Mouse (Mus musculus) cerebellum, adult 2 months (tissue): ENCODE measurements around the gene Erc1. TPM values are rescaled to one million over a fixed set of nuclear protein-coding genes. Genes with fewer than 3 reads are reported as not detected.

Experiments
- DNase-seq, 2 experiments: peaks; one replicate each; pipeline ENCODE4 v3.0.0; 2021
- H3K27ac ChIP-seq: fragments of 200-500 bp; 2 replicates; pipeline ENCODE4 v1.5.1; 2012; ENCODE audit warnings: low read length, control low read depth, inconsistent platforms; ENCODE audit not compliant: insufficient read depth
- H3K27me3 ChIP-seq: fragments of 200-500 bp; 2 replicates; pipeline ENCODE4 v1.6.1; 2012; ENCODE audit warnings: inconsistent platforms, mild to moderate bottlenecking, low read length, moderate library complexity; ENCODE audit not compliant: control insufficient read depth, insufficient read depth
- H3K4me1 ChIP-seq: fragments of 200-500 bp; 2 replicates; pipeline ENCODE4 v1.6.1; 2011; ENCODE audit warnings: low read length; ENCODE audit not compliant: control insufficient read depth, insufficient read depth
- H3K4me3 ChIP-seq: fragments of 200-500 bp; replicated peaks from 2 replicates; pipeline ENCODE3; 2011; ENCODE audit warnings: mild to moderate bottlenecking, low read depth, low read length, control low read depth; ENCODE audit not compliant: insufficient read depth
- CTCF ChIP-seq: fragments of 200-500 bp; IDR thresholded peaks from 2 replicates; pipeline ENCODE4 v1.5.1; 2011; ENCODE audit warnings: low read depth, mild to moderate bottlenecking, control low read depth, low read length, moderate library complexity, borderline replicate concordance; ENCODE audit not compliant: insufficient read depth
- POLR2A ChIP-seq: fragments of 200-500 bp; IDR thresholded peaks from 2 replicates; pipeline ENCODE4 v1.6.1; 2011; ENCODE audit warnings: low read length, control low read depth, borderline replicate concordance; ENCODE audit not compliant: insufficient read depth
- WGBS: fragments of 180-500 bp; shearing (Covaris S2); methylation state at CpG from one replicate; pipeline ENCODE4 v1.1.7; 2018; 5-methylcytosine and 5-hydroxymethylcytosine counted together
- polyA plus RNA-seq: library from polyadenylated mRNA; depleted of rRNA; stranded (reverse); fragments of >200 nt; gene quantifications from 2 replicates; pipeline ENCODE4 v1.2.3, GENCODE M21; 2012

The Erc1 gene
- polyA plus RNA-seq, 1 experiment, result 44.3 TPM

DNA sequence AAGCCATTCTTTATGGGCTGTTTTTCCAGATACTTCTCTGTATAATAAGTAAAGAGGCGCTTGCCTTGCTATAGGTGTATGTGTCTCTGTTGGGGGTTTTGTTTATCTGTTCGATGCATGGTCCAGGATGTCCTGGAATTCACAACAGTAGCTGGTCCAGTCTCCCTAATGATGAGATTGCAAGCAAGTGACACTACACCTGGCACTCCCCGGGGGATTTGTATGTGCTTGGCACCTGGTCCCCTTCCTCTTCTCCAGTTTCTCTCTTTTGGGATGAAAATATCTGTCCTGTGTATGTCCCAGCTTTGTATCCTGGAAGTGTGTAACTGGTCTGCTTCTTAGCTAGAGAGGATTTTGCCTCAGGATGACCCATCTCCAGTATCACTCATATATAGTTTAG is 1.9 kb upstream of the Erc1 start:
- peak in 1 of 2 experiments; percentile 44 for DNase-seq
- Histone ChIP-seq H3K4me1 (peaks cover 6% of the 10 kb centered on the region; the same call in 1 of the 2 replicates), H3K4me3 (peak overlapping the region; percentile 21), H3K27ac (peak overlapping the region; percentile 97), H3K27me3 (no peaks in the 10 kb centered on the region)
- TF ChIP-seq POLR2A (no peak), CTCF (no peak)
- 23% methylated on average over 3 of the region's 3 CpGs for WGBS

DNA sequence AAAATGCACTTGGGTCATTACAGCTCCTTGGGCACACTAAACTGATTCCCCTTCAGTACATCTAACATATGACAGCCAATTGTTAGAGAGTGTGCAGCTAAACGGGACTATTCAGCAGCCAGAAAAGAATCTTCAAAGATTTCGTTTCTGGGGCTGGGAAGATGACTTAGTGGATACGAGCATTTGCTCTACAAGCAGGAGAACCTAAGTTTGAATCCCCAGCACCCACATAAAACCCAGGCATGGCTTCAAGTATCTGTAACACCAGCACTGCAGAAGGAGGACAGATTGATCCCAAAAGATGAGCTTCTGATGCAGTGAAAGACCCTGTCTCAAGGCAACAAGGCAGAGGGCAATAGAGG is 1.4 kb upstream of the Erc1 start:
- Histone ChIP-seq H3K4me3 (peak overlapping the region; percentile 61), H3K27ac (peak overlapping the region; percentile 97), H3K4me1 (peaks cover 6% of the 10 kb centered on the region; the same call in 1 of the 2 replicates), H3K27me3 (no peaks in the 10 kb centered on the region)
- no peak for TF ChIP-seq POLR2A
- no peak for TF ChIP-seq CTCF
- WGBS, result 6% methylated on average over 3 of the region's 3 CpGs
- peak in 1 of 2 experiments; percentile 44 for DNase-seq

DNA sequence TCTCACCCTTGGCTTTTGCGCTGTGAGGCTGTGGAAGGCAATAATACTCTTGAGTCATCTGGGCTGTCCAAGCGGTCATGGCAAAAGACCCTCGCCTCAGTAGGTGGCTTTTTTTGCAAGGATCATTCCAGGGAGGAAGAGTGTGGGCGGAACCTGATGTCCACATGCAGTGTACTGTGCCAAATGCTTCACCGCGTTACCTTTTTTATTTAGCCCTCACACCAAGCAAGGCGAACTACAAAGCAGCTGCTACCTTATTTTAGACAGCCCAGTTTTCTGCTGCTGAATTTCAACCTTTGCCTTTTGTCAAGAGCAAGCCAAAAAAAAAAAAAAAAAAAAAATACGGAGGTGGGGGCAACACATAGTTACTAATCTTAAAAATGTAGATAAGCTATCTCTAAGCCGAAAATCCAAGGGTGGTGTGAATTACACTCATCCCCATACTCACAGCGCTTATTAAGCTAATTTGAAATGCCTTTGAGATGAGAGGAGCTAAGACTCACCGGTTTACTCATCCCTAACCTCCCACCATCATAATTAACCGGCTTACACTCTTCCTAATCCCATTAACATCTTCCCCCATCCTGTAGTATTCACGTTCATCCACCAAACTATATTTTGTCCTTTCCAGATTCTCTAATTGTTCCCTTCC is 855 bp upstream of the Erc1 start:
- H3K27me3 ChIP-seq, result no peaks in the 10 kb centered on the region
- peak overlapping the region; percentile 97 for H3K27ac ChIP-seq
- peak overlapping the region; percentile 92 for H3K4me3 ChIP-seq
- no peak for TF ChIP-seq CTCF
- no peak for TF ChIP-seq POLR2A
- 3% methylated on average over 13 of the region's 13 CpGs for WGBS
- H3K4me1 ChIP-seq, result peaks cover 6% of the 10 kb centered on the region; the same call in 1 of the 2 replicates
- DNase-seq, result no peak

DNA sequence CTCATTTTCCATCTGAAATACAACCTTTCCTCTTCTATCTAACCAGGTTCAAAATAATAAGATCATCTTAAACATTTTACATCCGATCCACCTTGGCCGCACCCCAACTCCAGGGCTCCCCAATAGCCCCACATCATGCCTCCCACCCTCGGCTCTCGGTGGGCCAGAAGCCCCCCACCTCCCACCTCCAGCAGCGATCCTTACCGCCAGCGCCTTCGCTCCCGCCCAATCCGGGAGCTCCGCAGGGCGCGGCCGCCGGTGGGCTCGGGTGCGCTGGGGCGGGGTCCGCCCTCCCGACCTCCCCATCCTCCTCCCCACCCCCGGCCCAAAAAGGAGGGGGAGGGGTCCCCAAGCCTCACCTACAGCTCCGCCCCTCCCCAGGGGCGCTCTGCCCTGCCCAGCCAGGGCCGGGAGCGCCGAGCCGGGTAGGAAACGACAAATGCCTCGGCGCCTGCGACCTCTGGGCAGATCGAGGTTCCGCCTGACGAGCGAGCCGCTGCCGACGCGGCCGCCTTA is 391 bp downstream of the Erc1 start:
- no peak for DNase-seq
- TF ChIP-seq POLR2A (no peak), CTCF (no peak)
- no peaks in the 10 kb centered on the region for H3K27me3 ChIP-seq
- under 1% methylated on average over 40 of the region's 40 CpGs for WGBS
- peaks cover 13% of the 10 kb centered on the region for H3K4me1 ChIP-seq
- peak overlapping the region; percentile 100 for H3K4me3 ChIP-seq
- peak overlapping the region; percentile 92 for H3K27ac ChIP-seq

DNA sequence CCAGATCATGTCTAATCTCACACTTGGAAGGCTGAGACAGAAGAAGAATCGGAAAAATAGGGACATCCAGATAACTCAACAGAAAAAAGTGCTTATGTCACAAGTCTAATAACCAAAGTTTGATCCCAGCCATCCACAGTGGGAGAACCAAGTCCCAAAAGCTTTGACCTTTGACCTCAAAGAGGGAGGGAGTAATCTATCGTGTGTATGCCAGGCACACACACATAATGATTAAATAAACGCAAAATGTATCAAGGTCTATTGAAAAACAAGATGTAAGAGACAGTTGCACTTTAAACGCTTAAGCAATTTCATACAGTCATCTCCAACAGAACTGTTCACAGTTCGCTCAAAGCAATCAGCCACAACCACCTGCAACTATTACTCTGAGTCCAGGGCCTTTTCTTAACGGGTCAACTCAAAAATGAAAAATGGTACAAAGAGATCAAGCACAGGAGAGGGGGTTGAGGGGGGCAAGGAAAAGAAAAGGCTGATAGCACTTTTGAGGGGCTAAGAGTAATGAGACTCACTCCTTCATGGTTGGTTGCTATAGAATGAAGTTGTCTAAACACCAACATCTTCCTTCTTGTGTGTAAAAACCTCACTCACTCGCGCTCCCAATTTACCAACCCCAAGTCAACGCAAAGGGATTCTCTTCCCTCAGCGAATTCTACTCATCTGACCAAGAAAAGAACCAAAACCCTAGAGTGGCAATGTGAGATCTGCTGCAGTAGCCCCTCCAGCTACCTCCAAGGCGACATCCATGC is 1.0 kb downstream of the Erc1 start:
- 7% methylated on average over 11 of the region's 11 CpGs for WGBS
- no peaks in the 10 kb centered on the region for H3K27me3 ChIP-seq
- TF ChIP-seq POLR2A, result no peak
- TF ChIP-seq CTCF, result no peak
- peak overlapping the region; percentile 43; the same call in 1 of the 2 replicates for H3K27ac ChIP-seq
- DNase-seq, result no peak
- peak overlapping the region; percentile 100 for H3K4me3 ChIP-seq
- H3K4me1 ChIP-seq, result peaks cover 13% of the 10 kb centered on the region

DNA sequence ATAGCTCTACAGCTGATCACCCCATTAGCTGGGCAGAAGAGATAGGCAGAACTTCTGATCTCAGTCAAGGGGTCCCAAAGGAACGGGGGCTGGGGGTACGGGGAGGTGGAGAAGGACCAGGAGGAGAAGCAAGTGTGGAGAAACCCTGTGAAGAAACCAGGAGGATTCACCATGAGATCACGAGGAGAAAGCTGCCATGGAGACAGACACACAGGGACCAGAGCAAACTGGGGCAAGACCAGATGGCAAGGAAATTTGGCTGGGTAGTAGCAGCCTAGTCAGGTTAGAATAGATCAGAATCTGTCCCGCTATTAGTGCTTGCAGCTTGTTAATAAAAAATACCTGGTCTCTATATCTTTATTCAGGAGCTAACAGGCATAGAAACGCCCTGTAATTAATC is 18.0 kb downstream of the Erc1 start:
- Histone ChIP-seq H3K4me3 (peak overlapping the region; percentile 25), H3K27ac (peak overlapping the region; percentile 77), H3K4me1 (peaks cover 12% of the 10 kb centered on the region; the same call in 1 of the 2 replicates), H3K27me3 (no peaks in the 10 kb centered on the region)
- DNase-seq, result peak; percentile 70 to 88
- no peak for TF ChIP-seq CTCF
- no peak for TF ChIP-seq POLR2A
- 12% methylated on average over 5 of the region's 5 CpGs for WGBS

DNA sequence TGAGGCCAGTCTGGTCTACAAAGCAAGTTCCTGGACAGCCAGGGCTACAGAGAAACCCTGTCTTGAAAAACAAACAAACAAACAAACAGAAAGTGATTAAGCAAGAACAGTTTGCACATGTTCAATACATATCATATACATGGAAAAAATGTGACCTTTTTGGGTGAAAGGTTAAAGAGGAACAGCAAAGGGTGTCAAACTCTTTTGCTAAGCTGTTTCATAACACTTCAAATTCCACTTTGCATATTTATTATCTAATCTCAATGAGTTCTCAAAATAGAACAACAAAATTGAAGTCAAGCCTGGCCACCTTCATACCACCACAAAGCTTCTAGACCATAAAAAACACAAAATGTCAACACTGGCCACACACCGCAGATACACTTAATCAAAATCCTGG is 19.8 kb downstream of the Erc1 start:
- WGBS, result 21% methylated on average over 1 of the region's 1 CpGs
- Histone ChIP-seq H3K27me3 (no peaks in the 10 kb centered on the region), H3K4me3 (no peak overlapping the region), H3K27ac (no peak overlapping the region; the same call in none of the 2 replicates), H3K4me1 (peaks cover 17% of the 10 kb centered on the region)
- no peak for DNase-seq
- TF ChIP-seq POLR2A (no peak), CTCF (no peak)
